Mouse (Mus musculus): ENCODE results near the gene Stambp.

- no peak for TF ChIP-seq CTCF (IDR thresholded peaks at IDR 0.05; ENCODE audit: control insufficient read depth, insufficient read depth, low read length)
- TF ChIP-seq POLR2A (IDR thresholded peaks at IDR 0.05; ENCODE audit: borderline replicate concordance, control insufficient read depth, low read depth, low read length): no peak
Observed at GRCm38 (mm10) chr6:83523194-83523593, 49.3 kb downstream of the Stambp start.

Data from bone marrow, adult 2 months (tissue).